ENCODE assay signal across 9 mouse cellular contexts in genomic region chr12:118583829-118584628, GRCm38 (mm10).
DNase-seq lines count a peak whose midpoint lies in the region; ATAC-seq and TF ChIP-seq lines count a peak whose summit lies in the region.
"Had no signal": no experiment of that assay in that cellular context is flagged by ENCODE, and none has a peak within 500 bp of the region (broad histone marks: within the 10 kb centered on the region; RNA-seq: fewer than 3 reads in every experiment).

No protein-coding gene starts in this region.

- intact Hi-C loops in left cerebral cortex, postnatal 14 days (cut with DNase I): no loop called here
- intact Hi-C loops in left cerebral cortex, adult 2 months (cut with DNase I): no loop called here

- H3K36me3 ChIP-seq in hindbrain, embryonic 16.5 days (ENCODE audit: control insufficient read depth, insufficient read depth, low read length): no peaks in the 10 kb centered on the region

- peak overlapping the region; percentile 11; the same call in 1 of the 2 replicates for H3K4me2 ChIP-seq in hindbrain, embryonic 16.5 days (ENCODE audit: low read length)

- TF ChIP-seq CTCF in left cerebral cortex, adult 2 months (IDR thresholded peaks at IDR 0.05): no peak

- peak; percentile 3 for DNase-seq in adrenal gland, adult 2 months
- DNase-seq in adrenal gland, adult 18-20 months (ENCODE audit: low spot score in 2 of 2): no peak
- peak; percentile 23 to 36 for DNase-seq in left cerebral cortex, postnatal 14 days (ENCODE audit: low spot score in 2 of 2)
- DNase-seq in left cerebral cortex, adult 2 months (ENCODE audit: extremely low spot score in 1 of 2, low spot score in 2 of 2): no peak
- DNase-seq in gastrocnemius, postnatal 4 days (ENCODE audit: low spot score in 2 of 2): no peak
- DNase-seq: lung, adult 2 months had no signal

- H3K9me3 ChIP-seq in hindbrain, embryonic 16.5 days (ENCODE audit: control insufficient read depth, low read length): no peaks in the 10 kb centered on the region

- H3K27me3 ChIP-seq in hindbrain, embryonic 16.5 days (replicated peaks; ENCODE audit: control insufficient read depth, insufficient read depth, low read length): no peaks in the 10 kb centered on the region

- peaks cover 4% of the 10 kb centered on the region; the same call in 1 of the 2 replicates for H3K4me1 ChIP-seq in hindbrain, embryonic 16.5 days (ENCODE audit: control insufficient read depth, insufficient read depth, low read depth, low read length)

- no peak overlapping the region for H3K27ac ChIP-seq in left cerebral cortex, adult 2 months
- no peak overlapping the region for H3K27ac ChIP-seq in hindbrain, embryonic 16.5 days (ENCODE audit: low read depth, low read length)

- WGBS in hindbrain, embryonic 16.5 days: 58% methylated on average over 12 of the region's 12 CpGs

- H3K9ac ChIP-seq in hindbrain, embryonic 16.5 days (ENCODE audit: low read depth, low read length): no peak overlapping the region

- ATAC-seq in cerebellum, adult (ENCODE audit: insufficient number of reproducible peaks, low FRiP score, low TSS enrichment): peak; percentile 59
- ATAC-seq in hindbrain, embryonic 16.5 days: peak; percentile 81
- ATAC-seq in activated CD4-positive, CD25-positive, alpha-beta regulatory T cell, adult 4 months: no peak

- no peak overlapping the region for H3K4me3 ChIP-seq in left cerebral cortex, adult 2 months
- H3K4me3 ChIP-seq in hindbrain, embryonic 16.5 days (ENCODE audit: low read length): no peak overlapping the region

Comparison
In these comparisons a context has a peak if more than half of its experiments do, and no peak if none do; other contexts are left out.
1. DNase-seq: peak in adrenal gland, adult 2 months (single experiment) and left cerebral cortex, postnatal 14 days (2 of 2); none in adrenal gland, adult 18-20 months (0 of 2), left cerebral cortex, adult 2 months (0 of 2) and gastrocnemius, postnatal 4 days (0 of 2).